9 mouse cellular contexts compared by ENCODE assay signal in the genomic region with DNA sequence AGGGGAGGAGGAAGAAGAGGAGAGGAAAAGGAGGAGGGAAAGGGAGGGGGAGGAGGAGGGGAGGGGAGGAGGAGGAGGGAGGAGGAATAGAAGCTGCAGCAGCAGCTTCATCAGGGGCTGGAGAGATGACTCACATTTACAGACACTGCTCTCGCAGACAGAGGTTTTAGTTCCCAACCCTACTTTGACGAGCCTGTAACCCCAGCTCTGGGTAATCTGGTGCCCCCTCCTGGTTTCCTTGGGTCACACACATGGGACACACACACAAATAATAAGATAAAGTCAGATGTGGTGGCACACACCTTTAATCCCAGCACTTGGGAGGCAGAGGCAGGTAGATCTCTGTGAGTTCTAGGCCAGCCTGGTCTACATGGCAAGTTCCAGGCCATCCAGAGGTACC. TPM values are rescaled to one million over a fixed set of nuclear protein-coding genes. Genes with fewer than 3 reads are reported as not detected.
DNase-seq lines count a peak whose midpoint lies in the region; ATAC-seq and TF ChIP-seq lines count a peak whose summit lies in the region.
"Had no signal": no experiment of that assay in that cellular context is flagged by ENCODE, and none has a peak within 500 bp of the region (broad histone marks: within the 10 kb centered on the region; RNA-seq: fewer than 3 reads in every experiment).

No protein-coding gene starts in this region.

- H3K4me2 ChIP-seq in midbrain, embryonic 14.5 days (ENCODE audit: low read length): no peak overlapping the region
- no peak overlapping the region for H3K4me2 ChIP-seq in midbrain, embryonic 16.5 days (ENCODE audit: low read length)
- H3K4me2 ChIP-seq: lung, embryonic 15.5 days had no signal

- no peaks in the 10 kb centered on the region for H3K27me3 ChIP-seq in midbrain, embryonic 14.5 days (ENCODE audit: control insufficient read depth, insufficient read depth, low read length)
- H3K27me3 ChIP-seq in midbrain, embryonic 16.5 days (ENCODE audit: control insufficient read depth, insufficient read depth, low read depth, low read length): no peaks in the 10 kb centered on the region
- H3K27me3 ChIP-seq in liver, adult 2 months (ENCODE audit: control insufficient read depth, insufficient read depth, low read length): no peaks in the 10 kb centered on the region
- H3K27me3 ChIP-seq: lung, embryonic 15.5 days had no signal

- no peaks in the 10 kb centered on the region for H3K9me3 ChIP-seq in midbrain, embryonic 14.5 days (ENCODE audit: control insufficient read depth, low read length)
- no peaks in the 10 kb centered on the region for H3K9me3 ChIP-seq in midbrain, embryonic 16.5 days (replicated peaks; ENCODE audit: control insufficient read depth, low read length, poor library complexity, severe bottlenecking)
- H3K9me3 ChIP-seq: lung, embryonic 15.5 days had no signal

- H3K27ac ChIP-seq in midbrain, embryonic 14.5 days (replicated peaks; ENCODE audit: low read depth, low read length): no peak overlapping the region
- H3K27ac ChIP-seq in midbrain, embryonic 16.5 days (ENCODE audit: low read length): no peak overlapping the region
- no peak overlapping the region for H3K27ac ChIP-seq in liver, adult 2 months (replicated peaks; ENCODE audit: insufficient read depth, low read depth, low read length)
- H3K27ac ChIP-seq: lung, embryonic 15.5 days had no signal

- H3K4me3 ChIP-seq in midbrain, embryonic 14.5 days (replicated peaks; ENCODE audit: low read depth, low read length): no peak overlapping the region
- H3K4me3 ChIP-seq in midbrain, embryonic 16.5 days (ENCODE audit: low read depth, low read length): no peak overlapping the region
- no peak overlapping the region for H3K4me3 ChIP-seq in liver, adult 2 months (ENCODE audit: insufficient read depth, low read depth, low read length)
- H3K4me3 ChIP-seq: lung, embryonic 15.5 days had no signal

- H3K9ac ChIP-seq in midbrain, embryonic 14.5 days (replicated peaks; ENCODE audit: low read length): no peak overlapping the region
- H3K9ac ChIP-seq in midbrain, embryonic 16.5 days (ENCODE audit: low read depth, low read length): no peak overlapping the region
- H3K9ac ChIP-seq in liver, adult 2 months (ENCODE audit: low read depth, low read length): no peak overlapping the region
- H3K9ac ChIP-seq: lung, embryonic 15.5 days had no signal

- no peaks in the 10 kb centered on the region for H3K4me1 ChIP-seq in midbrain, embryonic 14.5 days (ENCODE audit: control insufficient read depth, insufficient read depth, low read length)
- H3K4me1 ChIP-seq in midbrain, embryonic 16.5 days (ENCODE audit: control insufficient read depth, insufficient read depth, low read length): no peaks in the 10 kb centered on the region
- H3K4me1 ChIP-seq in liver, adult 2 months (ENCODE audit: control insufficient read depth, insufficient read depth, low read length): no peaks in the 10 kb centered on the region
- H3K4me1 ChIP-seq: lung, embryonic 15.5 days had no signal

- peak; percentile 57 for DNase-seq in CD4-positive, CD25-positive, alpha-beta regulatory T cell, adult 2 months (ENCODE audit: low read depth, low spot score)
- peak; percentile 34 for DNase-seq in midbrain, embryonic 14.5 days
- DNase-seq in liver, adult 2 months (ENCODE audit: extremely low read depth, low read depth, low spot score): peak; percentile 34
- DNase-seq in thymus, postnatal 0 days (ENCODE audit: low spot score): peak; percentile 49
- DNase-seq in yolk sac, embryonic 10.5 days (ENCODE audit: low spot score): no peak
- DNase-seq in cerebellum, adult 9-11 months: no peak

- H3K36me3 ChIP-seq in midbrain, embryonic 14.5 days (ENCODE audit: control insufficient read depth, insufficient read depth, low read length): peaks cover 48% of the 10 kb centered on the region
- peaks cover 16% of the 10 kb centered on the region for H3K36me3 ChIP-seq in midbrain, embryonic 16.5 days (ENCODE audit: control insufficient read depth, insufficient read depth, low read length)
- no peaks in the 10 kb centered on the region for H3K36me3 ChIP-seq in liver, adult 2 months (ENCODE audit: control insufficient read depth, insufficient read depth, low read length)
- H3K36me3 ChIP-seq: lung, embryonic 15.5 days had no signal

- ATAC-seq in CD4-positive, CD25-positive, alpha-beta regulatory T cell, adult 4 months: no peak
- ATAC-seq in midbrain, embryonic 14.5 days (ENCODE audit: low FRiP score, low TSS enrichment): no peak
- no peak for ATAC-seq in midbrain, embryonic 16.5 days

- TF ChIP-seq CTCF in liver, adult 2 months (IDR thresholded peaks at IDR 0.05; ENCODE audit: low read depth, low read length): peak; percentile 55; the same call in 1 of the 2 replicates

- 42% methylated on average over 2 of the region's 2 CpGs for WGBS in midbrain, embryonic 14.5 days
- WGBS in midbrain, embryonic 16.5 days: 53% methylated on average over 2 of the region's 2 CpGs
- 58% methylated on average over 2 of the region's 2 CpGs for WGBS in liver, adult 2 months

- H3K79me2 ChIP-seq in liver, adult 2 months (ENCODE audit: control insufficient read depth, insufficient read depth, low read length): no peaks in the 10 kb centered on the region

- no peak for TF ChIP-seq POLR2A in liver, adult 2 months (IDR thresholded peaks at IDR 0.05; ENCODE audit: extremely low read depth, insufficient read depth, low read length)

RNA-seq across cellular contexts. Expression of a gene that starts 19.1 kb away (rescaled TPM):
- polyA plus RNA-seq in CD4-positive, CD25-positive, alpha-beta regulatory T cell, adult 4 months (2017; shearing (Covaris generic)): 10 to 100 TPM; 18.3 to 26.6 TPM
- polyA plus RNA-seq in midbrain, embryonic 14.5 days (2014; fragmentation: Nextera tagmentation; extraction: Ambion mirVana): 14.5 and 17.7 TPM in 2 replicates
- polyA plus RNA-seq in midbrain, embryonic 16.5 days (2015; fragmentation: Nextera tagmentation; extraction: Ambion mirVana): 23.4 and 23.5 TPM in 2 replicates
- total RNA-seq in liver, adult 2 months (2014; rRNA removed): 34.0 and 34.9 TPM in 2 replicates
- polyA plus RNA-seq in liver, adult 2 months (2012; rRNA removed): 28.9 and 29.1 TPM in 2 replicates
- 24.7 and 24.8 TPM in 2 replicates for polyA plus RNA-seq in thymus, postnatal 0 days (2015; fragmentation: Nextera tagmentation; extraction: Ambion mirVana)

RNA-seq across cellular contexts. Expression of a gene that starts 27.2 kb away (rescaled TPM):
- 10 to 100 TPM; 11.4 to 14.4 TPM for polyA plus RNA-seq in CD4-positive, CD25-positive, alpha-beta regulatory T cell, adult 4 months (2017; shearing (Covaris generic))
- 63.5 and 80.1 TPM in 2 replicates for polyA plus RNA-seq in midbrain, embryonic 14.5 days (2014; fragmentation: Nextera tagmentation; extraction: Ambion mirVana)
- 130 TPM in 2 replicates for polyA plus RNA-seq in midbrain, embryonic 16.5 days (2015; fragmentation: Nextera tagmentation; extraction: Ambion mirVana)
- 1.0 and 1.3 TPM in 2 replicates for total RNA-seq in liver, adult 2 months (2014; rRNA removed)
- 2.1 and 2.2 TPM in 2 replicates for polyA plus RNA-seq in liver, adult 2 months (2012; rRNA removed)
- polyA plus RNA-seq in thymus, postnatal 0 days (2015; fragmentation: Nextera tagmentation; extraction: Ambion mirVana): 8.9 and 11.8 TPM in 2 replicates

RNA-seq across cellular contexts. Expression of a gene that starts 43.2 kb away (rescaled TPM):
- 1 to 10 TPM in 1 of 2 experiments, under 1 TPM in 1; 0.90 to 1.5 TPM for polyA plus RNA-seq in CD4-positive, CD25-positive, alpha-beta regulatory T cell, adult 4 months (2017; shearing (Covaris generic))
- 0.30 and 0.49 TPM in 2 replicates for polyA plus RNA-seq in midbrain, embryonic 14.5 days (2014; fragmentation: Nextera tagmentation; extraction: Ambion mirVana)
- 0.26 and 0.55 TPM in 2 replicates for polyA plus RNA-seq in midbrain, embryonic 16.5 days (2015; fragmentation: Nextera tagmentation; extraction: Ambion mirVana)
- total RNA-seq in liver, adult 2 months (2014; rRNA removed): 7.0 and 9.3 TPM in 2 replicates
- polyA plus RNA-seq in liver, adult 2 months (2012; rRNA removed): 6.3 and 7.8 TPM in 2 replicates
- polyA plus RNA-seq in thymus, postnatal 0 days (2015; fragmentation: Nextera tagmentation; extraction: Ambion mirVana): 3.9 and 4.3 TPM in 2 replicates

Comparison
In these comparisons a context has a peak if more than half of its experiments do, and no peak if none do; other contexts are left out.
1. DNase-seq: peak in CD4-positive, CD25-positive, alpha-beta regulatory T cell, adult 2 months (single experiment), midbrain, embryonic 14.5 days (single experiment), liver, adult 2 months (single experiment) and thymus, postnatal 0 days (single experiment); none in yolk sac, embryonic 10.5 days (single experiment) and cerebellum, adult 9-11 months (single experiment).